Mouse (Mus musculus): ENCODE data around the gene P2rx7. TPM values are rescaled to one million over a fixed set of nuclear protein-coding genes. Genes with fewer than 3 reads are reported as not detected.

The P2rx7 gene
- polyA plus RNA-seq, 1 experiment from 2014 or later: 1.9 TPM

DNA sequence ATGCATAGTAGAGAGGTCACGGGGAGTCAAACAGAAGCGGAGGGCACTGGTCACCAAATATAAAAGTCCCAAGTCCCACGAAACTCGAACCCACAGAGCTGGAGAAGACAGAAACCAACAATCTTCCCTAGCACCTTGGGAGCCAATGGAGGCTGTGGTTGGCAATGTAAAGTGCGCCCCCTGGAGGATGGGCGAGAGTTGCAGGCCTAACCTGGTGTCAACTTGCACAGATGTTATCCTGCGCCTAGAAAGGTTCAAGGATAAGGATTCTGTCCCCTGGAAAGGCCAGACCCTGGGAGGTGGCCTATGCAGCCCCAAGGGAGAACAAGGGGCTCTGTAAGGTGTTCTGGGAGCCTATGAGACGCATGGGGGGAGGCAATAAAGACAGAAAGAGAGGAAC is 87.6 kb downstream of the P2rx7 start:
- no peaks in the 10 kb centered on the region for H3K36me3 ChIP-seq (ENCODE audit: control insufficient read depth, insufficient read depth, low read length)
- no peaks in the 10 kb centered on the region for H3K27me3 ChIP-seq (ENCODE audit: control insufficient read depth, insufficient read depth, low read length)
- WGBS: 76% methylated on average over 8 of the region's 8 CpGs
- peak overlapping the region; percentile 67; the same call in 1 of the 2 replicates for H3K27ac ChIP-seq (ENCODE audit: low read length)
- H3K4me3 ChIP-seq (ENCODE audit: low read depth, low read length): no peak overlapping the region
- H3K4me2 ChIP-seq (replicated peaks; ENCODE audit: low read depth, low read length): no peak overlapping the region; the same call in 1 of the 2 replicates
- H3K9me3 ChIP-seq (ENCODE audit: control insufficient read depth, low read depth, low read length): no peaks in the 10 kb centered on the region
- ATAC-seq (ENCODE audit: insufficient number of reproducible peaks, insufficient read depth, low FRiP score, low read depth): no peak
- H3K9ac ChIP-seq (replicated peaks; ENCODE audit: low read depth, low read length): no peak overlapping the region
- H3K4me1 ChIP-seq (ENCODE audit: control insufficient read depth, insufficient read depth, low read length): peaks cover 15% of the 10 kb centered on the region

- Histone ChIP-seq H3K4me1 (ENCODE audit: control insufficient read depth, insufficient read depth, low read length) (peaks cover 15% of the 10 kb centered on the region), H3K4me2 (replicated peaks; ENCODE audit: low read depth, low read length) (no peak overlapping the region; the same call in 1 of the 2 replicates)
These were observed 88.4 kb downstream of the P2rx7 start for GRCm38 (mm10) chr5:122731991-122732673.

DNA sequence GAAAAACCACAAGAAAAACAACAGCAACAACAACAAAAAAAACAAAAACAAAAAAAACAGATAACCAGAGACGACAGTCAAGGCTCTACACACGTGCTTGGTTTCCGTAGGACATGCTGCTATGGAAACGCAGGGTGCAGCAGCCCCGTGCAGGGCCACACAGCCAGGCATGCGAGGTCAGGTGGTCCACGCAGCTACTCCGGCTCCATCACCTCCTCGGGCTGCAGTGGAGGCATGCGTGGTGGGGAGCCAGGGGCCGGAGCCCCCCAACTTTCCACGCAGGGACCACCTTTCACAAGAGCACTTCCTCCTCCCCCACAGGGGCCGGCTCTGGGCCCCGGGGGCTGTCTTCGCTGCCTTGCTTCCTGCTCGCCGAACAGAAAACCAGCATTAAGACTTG is 90.2 kb downstream of the P2rx7 start:
- Histone ChIP-seq H3K4me3 (ENCODE audit: low read depth, low read length) (no peak overlapping the region), H3K4me2 (replicated peaks; ENCODE audit: low read depth, low read length) (no peak overlapping the region), H3K4me1 (ENCODE audit: control insufficient read depth, insufficient read depth, low read length) (peaks cover 15% of the 10 kb centered on the region), H3K9ac (replicated peaks; ENCODE audit: low read depth, low read length) (no peak overlapping the region), H3K9me3 (ENCODE audit: control insufficient read depth, low read depth, low read length) (no peaks in the 10 kb centered on the region), H3K27ac (ENCODE audit: low read length) (no peak overlapping the region), H3K27me3 (ENCODE audit: control insufficient read depth, insufficient read depth, low read length) (no peaks in the 10 kb centered on the region), H3K36me3 (ENCODE audit: control insufficient read depth, insufficient read depth, low read length) (no peaks in the 10 kb centered on the region)
- ATAC-seq (ENCODE audit: insufficient number of reproducible peaks, insufficient read depth, low FRiP score, low read depth): no peak
- WGBS: 51% methylated on average over 17 of the region's 17 CpGs

More at GRCm38 (mm10) chr5:122731991-122732673, 88.4 kb downstream of the P2rx7 start:
- Histone ChIP-seq H3K27ac (ENCODE audit: low read length) (peak overlapping the region; percentile 85), H3K36me3 (ENCODE audit: control insufficient read depth, insufficient read depth, low read length) (no peaks in the 10 kb centered on the region), H3K9ac (replicated peaks; ENCODE audit: low read depth, low read length) (no peak overlapping the region), H3K4me3 (ENCODE audit: low read depth, low read length) (no peak overlapping the region), H3K27me3 (ENCODE audit: control insufficient read depth, insufficient read depth, low read length) (no peaks in the 10 kb centered on the region), H3K9me3 (ENCODE audit: control insufficient read depth, low read depth, low read length) (no peaks in the 10 kb centered on the region)
- WGBS: 17% methylated on average over 15 of the region's 15 CpGs
- ATAC-seq (ENCODE audit: insufficient number of reproducible peaks, insufficient read depth, low FRiP score, low read depth): peak; percentile 56; the same call in 1 of the 2 replicates

DNA sequence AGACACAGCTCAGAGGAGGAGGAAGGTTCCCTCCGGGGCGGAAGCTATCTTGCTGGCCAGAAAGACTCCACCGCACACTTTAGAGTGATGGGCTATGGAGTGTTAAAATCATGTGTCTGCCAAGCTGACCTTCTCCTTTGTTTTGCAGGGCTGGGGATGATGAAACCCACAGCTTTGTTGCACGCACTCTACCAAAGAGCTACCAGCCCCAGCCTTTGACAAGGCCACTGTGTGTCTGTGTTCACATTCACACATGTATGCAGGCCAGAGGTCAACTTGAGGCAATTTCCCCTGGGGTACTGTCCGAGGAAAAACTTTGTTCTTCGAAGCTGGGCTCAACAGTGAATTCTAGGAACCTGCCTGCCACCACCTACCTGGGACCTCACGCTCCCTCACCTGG is 92.1 kb downstream of the P2rx7 start:
- Histone ChIP-seq H3K4me1 (ENCODE audit: control insufficient read depth, insufficient read depth, low read length) (peaks cover 15% of the 10 kb centered on the region), H3K36me3 (ENCODE audit: control insufficient read depth, insufficient read depth, low read length) (no peaks in the 10 kb centered on the region), H3K9me3 (ENCODE audit: control insufficient read depth, low read depth, low read length) (no peaks in the 10 kb centered on the region), H3K4me2 (replicated peaks; ENCODE audit: low read depth, low read length) (no peak overlapping the region), H3K27me3 (ENCODE audit: control insufficient read depth, insufficient read depth, low read length) (no peaks in the 10 kb centered on the region), H3K9ac (replicated peaks; ENCODE audit: low read depth, low read length) (no peak overlapping the region), H3K27ac (ENCODE audit: low read length) (no peak overlapping the region), H3K4me3 (ENCODE audit: low read depth, low read length) (no peak overlapping the region)
- 90% methylated on average over 7 of the region's 7 CpGs for WGBS
- ATAC-seq (ENCODE audit: insufficient number of reproducible peaks, insufficient read depth, low FRiP score, low read depth): no peak

DNA sequence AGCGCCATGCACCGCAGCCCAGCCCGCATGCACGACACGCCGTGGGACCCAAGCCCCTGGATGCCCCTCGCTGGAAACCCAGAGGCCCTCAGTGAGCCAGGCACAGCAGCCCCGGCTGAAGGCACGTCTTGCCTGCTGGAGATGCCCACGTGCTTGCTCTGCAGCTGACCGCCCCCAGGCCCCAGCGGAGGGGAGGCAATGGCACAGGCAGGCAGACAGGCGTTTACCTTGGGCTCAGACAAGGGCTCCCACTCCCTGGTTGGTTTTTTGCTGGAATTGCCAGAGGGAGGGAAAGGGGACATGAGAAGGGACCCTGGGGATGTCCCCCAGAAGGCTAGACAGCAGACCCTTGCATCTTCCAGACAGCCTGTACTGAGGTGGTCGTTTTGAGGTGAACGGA is 93.0 kb downstream of the P2rx7 start:
- H3K27me3 ChIP-seq (ENCODE audit: control insufficient read depth, insufficient read depth, low read length): no peaks in the 10 kb centered on the region

More for the DNA sequence above, 93.0 kb downstream of the P2rx7 start:
- Histone ChIP-seq H3K4me2 (replicated peaks; ENCODE audit: low read depth, low read length) (no peak overlapping the region), H3K36me3 (ENCODE audit: control insufficient read depth, insufficient read depth, low read length) (no peaks in the 10 kb centered on the region), H3K9ac (replicated peaks; ENCODE audit: low read depth, low read length) (no peak overlapping the region), H3K4me1 (ENCODE audit: control insufficient read depth, insufficient read depth, low read length) (peaks cover 10% of the 10 kb centered on the region), H3K27ac (ENCODE audit: low read length) (no peak overlapping the region), H3K9me3 (ENCODE audit: control insufficient read depth, low read depth, low read length) (no peaks in the 10 kb centered on the region), H3K4me3 (ENCODE audit: low read depth, low read length) (no peak overlapping the region)
- WGBS: 88% methylated on average over 15 of the region's 15 CpGs
- no peak for ATAC-seq (ENCODE audit: insufficient number of reproducible peaks, insufficient read depth, low FRiP score, low read depth)

Small RNA genes lying within 50 kb of the gene (microRNA-seq; reads per million reads assigned to microRNA genes)
- not detected for gene Mir8115

Other genes starting within 250 kb of the P2rx7 start
- 23.3 and 29.4 TPM in 2 replicates for gene Anapc7, start 222.2 kb upstream of the P2rx7 start, polyA plus RNA-seq (2014; fragmentation: Nextera tagmentation; extraction: Ambion mirVana)
- 36.7 and 40.0 TPM in 2 replicates for gene Atp2a2, start 141.7 kb upstream of the P2rx7 start, polyA plus RNA-seq (2014; fragmentation: Nextera tagmentation; extraction: Ambion mirVana)
- 49.9 and 50.8 TPM in 2 replicates for gene Ift81, start 29.4 kb upstream of the P2rx7 start, polyA plus RNA-seq (2014; fragmentation: Nextera tagmentation; extraction: Ambion mirVana)
- 20.7 and 21.1 TPM in 2 replicates for gene P2rx4, start 63.6 kb downstream of the P2rx7 start, polyA plus RNA-seq (2014; fragmentation: Nextera tagmentation; extraction: Ambion mirVana)
- gene Camkk2, start 135.5 kb downstream of the P2rx7 start, polyA plus RNA-seq (2014; fragmentation: Nextera tagmentation; extraction: Ambion mirVana): 25.7 and 28.2 TPM in 2 replicates
- 478 and 484 TPM in 2 replicates for gene Anapc5, start 177.4 kb downstream of the P2rx7 start, polyA plus RNA-seq (2014; fragmentation: Nextera tagmentation; extraction: Ambion mirVana)
- 35.8 and 44.6 TPM in 2 replicates for gene Rnf34, start 206.1 kb downstream of the P2rx7 start, polyA plus RNA-seq (2014; fragmentation: Nextera tagmentation; extraction: Ambion mirVana)